ENCODE assay signal across 20 mouse cellular contexts in the genomic region with DNA sequence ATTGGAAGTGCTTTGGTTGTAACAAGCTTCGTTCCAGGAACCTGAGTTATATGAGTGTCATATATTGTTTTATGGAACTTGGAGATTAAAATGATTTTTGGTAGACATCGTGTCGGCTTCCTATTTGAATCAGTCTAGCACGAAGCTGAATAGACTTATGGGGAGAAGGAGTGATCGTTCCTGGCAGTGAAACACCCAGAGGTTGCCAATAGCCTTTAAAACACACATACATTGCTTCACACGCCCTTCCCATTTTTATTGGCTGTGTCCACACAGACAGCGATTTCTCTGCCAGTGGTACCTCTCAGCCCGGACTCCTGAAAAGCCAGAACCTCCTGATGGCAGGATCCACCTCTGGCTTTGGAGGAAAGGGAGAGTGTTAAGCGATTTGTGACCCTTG. TPM values are rescaled to one million over a fixed set of nuclear protein-coding genes. Genes with fewer than 3 reads are reported as not detected.
DNase-seq lines count a peak whose midpoint lies in the region; ATAC-seq and TF ChIP-seq lines count a peak whose summit lies in the region.
"Had no signal": no experiment of that assay in that cellular context is flagged by ENCODE, and none has a peak within 500 bp of the region (broad histone marks: within the 10 kb centered on the region; RNA-seq: fewer than 3 reads in every experiment).

No protein-coding gene starts in this region.

- TF ChIP-seq CTCF in heart, adult 2 months (IDR thresholded peaks at IDR 0.05) = no peak

- no peak for ATAC-seq in lung, embryonic 15.5 days (ENCODE audit: borderline replicate concordance, extremely low read depth, low FRiP score, low TSS enrichment)
- ATAC-seq: activated CD4-positive, CD25-positive, alpha-beta regulatory T cell, adult 4 months; forebrain, embryonic 15.5 days; Patski had no signal

- no peak overlapping the region for H3K4me3 ChIP-seq in heart, adult 2 months
- H3K4me3 ChIP-seq in lung, embryonic 15.5 days = no peak overlapping the region
- H3K4me3 ChIP-seq: embryonic facial prominence, embryonic 13.5 days; forebrain, embryonic 10.5 days; forebrain, embryonic 15.5 days; heart, embryonic 12.5 days; hindbrain, embryonic 10.5 days had no signal

- intact Hi-C loops in heart, adult 2 months (cut with DNase I) = no loop called here

- no peak overlapping the region for H3K9ac ChIP-seq in heart, adult 2 months (ENCODE audit: low read depth, low read length)
- H3K9ac ChIP-seq in lung, embryonic 15.5 days = no peak overlapping the region
- H3K9ac ChIP-seq: embryonic facial prominence, embryonic 13.5 days; forebrain, embryonic 15.5 days; heart, embryonic 12.5 days; hindbrain, embryonic 14.5 days had no signal

- no peaks in the 10 kb centered on the region for H3K79me2 ChIP-seq in heart, adult 2 months (replicated peaks; ENCODE audit: control insufficient read depth, insufficient read depth, low read length)

- no peak for TF ChIP-seq EP300 in heart, adult 2 months (IDR thresholded peaks at IDR 0.05; ENCODE audit: insufficient read depth, low read depth, low read length)

- no peaks in the 10 kb centered on the region for H3K36me3 ChIP-seq in heart, adult 2 months (ENCODE audit: control insufficient read depth, insufficient read depth, low read length)
- H3K36me3 ChIP-seq in lung, embryonic 15.5 days = no peaks in the 10 kb centered on the region
- H3K36me3 ChIP-seq: embryonic facial prominence, embryonic 13.5 days; forebrain, embryonic 10.5 days; forebrain, embryonic 15.5 days; heart, embryonic 12.5 days; hindbrain, embryonic 10.5 days had no signal

- no peaks in the 10 kb centered on the region for H3K27me3 ChIP-seq in heart, adult 2 months (ENCODE audit: control insufficient read depth, insufficient read depth, low read length)
- H3K27me3 ChIP-seq in lung, embryonic 15.5 days = no peaks in the 10 kb centered on the region
- H3K27me3 ChIP-seq: embryonic facial prominence, embryonic 13.5 days; forebrain, embryonic 15.5 days; heart, embryonic 12.5 days had no signal

- WGBS in heart, adult 2 months = 64% methylated on average over 9 of the region's 9 CpGs
- WGBS in lung, embryonic 15.5 days = 51% methylated on average over 9 of the region's 9 CpGs
- WGBS in large intestine, adult 2 months = 25% methylated on average over 9 of the region's 9 CpGs

- no peaks in the 10 kb centered on the region; the same call in 1 of the 2 replicates for H3K4me1 ChIP-seq in heart, adult 2 months (ENCODE audit: control insufficient read depth, insufficient read depth, low read length)
- H3K4me1 ChIP-seq in lung, embryonic 15.5 days = peaks cover 11% of the 10 kb centered on the region

- no peaks in the 10 kb centered on the region for H3K9me3 ChIP-seq in lung, embryonic 15.5 days
- H3K9me3 ChIP-seq: embryonic facial prominence, embryonic 13.5 days; forebrain, embryonic 10.5 days; forebrain, embryonic 15.5 days; heart, embryonic 12.5 days; hindbrain, embryonic 10.5 days had no signal

- DNase-seq in heart, adult 11 months = peak; percentile 82
- DNase-seq in heart, adult 2 months = no peak
- DNase-seq in lung, postnatal 10 days = no peak
- DNase-seq in NIH3T3 (ENCODE audit: low read depth) = peak; percentile 25
- peak; percentile 54 for DNase-seq in large intestine, adult 2 months (ENCODE audit: low read depth, low spot score)
- DNase-seq in thymus, postnatal 10 days (ENCODE audit: low spot score in 2 of 2) = no peak
- DNase-seq: adrenal gland, postnatal 14 days; cerebellum, adult 11-12 months; cerebellum, adult 9-10 months; cerebellum, postnatal 25 days; gastrocnemius, postnatal 36 days had no signal

- 0 out of 2 replicates have a peak overlapping the region, but pooled peaks have one; percentile 4 for H3K4me2 ChIP-seq in lung, embryonic 15.5 days
- H3K4me2 ChIP-seq: embryonic facial prominence, embryonic 13.5 days; forebrain, embryonic 15.5 days; heart, embryonic 12.5 days; hindbrain, embryonic 14.5 days had no signal

- H3K27ac ChIP-seq in heart, adult 2 months = no peak overlapping the region
- H3K27ac ChIP-seq in lung, embryonic 15.5 days = no peak overlapping the region
- H3K27ac ChIP-seq: embryonic facial prominence, embryonic 13.5 days; forebrain, embryonic 10.5 days; forebrain, embryonic 15.5 days; hindbrain, embryonic 10.5 days; hindbrain, embryonic 14.5 days had no signal

- TF ChIP-seq POLR2A in heart, adult 2 months (IDR thresholded peaks at IDR 0.05; ENCODE audit: insufficient read depth, low read depth, low read length) = no peak

RNA-seq across cellular contexts. Expression of gene Daam1, which starts 57.0 kb away (rescaled TPM):
- total RNA-seq in heart, adult 2 months (2021) = 10 to 100 TPM; 67.2 to 77.6 TPM
- 13.1 and 23.9 TPM in 2 replicates for polyA plus RNA-seq in heart, adult 2 months (2012; rRNA removed)
- polyA plus RNA-seq in lung, embryonic 15.5 days (2015; fragmentation: Nextera tagmentation; extraction: Ambion mirVana) = 12.2 and 13.8 TPM in 2 replicates
- polyA plus RNA-seq in large intestine, adult 2 months (2012; rRNA removed) = 4.3 and 6.5 TPM in 2 replicates

Comparison
In these comparisons a context has a peak if more than half of its experiments do, and no peak if none do; other contexts are left out.
1. DNase-seq: peak in heart, adult 11 months (single experiment), NIH3T3 (single experiment) and large intestine, adult 2 months (single experiment); none in heart, adult 2 months (0 of 2), lung, postnatal 10 days (single experiment) and thymus, postnatal 10 days (0 of 2).